ENCODE assay signal across 7 mouse cellular contexts in genomic region chr11:114789061-114789714, GRCm38 (mm10). TPM values are rescaled to one million over a fixed set of nuclear protein-coding genes. Genes with fewer than 3 reads are reported as not detected.
DNase-seq lines count a peak whose midpoint lies in the region; ATAC-seq and TF ChIP-seq lines count a peak whose summit lies in the region.

No protein-coding gene starts in this region.

- TF ChIP-seq CTCF in intestine, postnatal 0 days (IDR thresholded peaks at IDR 0.05; ENCODE audit: low read depth) = peak; percentile 96
- peak; percentile 94 for TF ChIP-seq CTCF in spleen, adult 2 months (IDR thresholded peaks at IDR 0.05; ENCODE audit: extremely low read depth, insufficient read depth, insufficient read length, insufficient replicate concordance)

- H3K36me3 ChIP-seq in intestine, postnatal 0 days (ENCODE audit: control insufficient read depth, insufficient read depth) = no peaks in the 10 kb centered on the region
- H3K36me3 ChIP-seq in limb, embryonic 14.5 days (ENCODE audit: control insufficient read depth, insufficient read depth, low read length) = no peaks in the 10 kb centered on the region
- H3K36me3 ChIP-seq in midbrain, embryonic 16.5 days (ENCODE audit: control insufficient read depth, insufficient read depth, low read length) = no peaks in the 10 kb centered on the region
- no peaks in the 10 kb centered on the region for H3K36me3 ChIP-seq in spleen, adult 2 months (ENCODE audit: control insufficient read depth, insufficient read depth, low read length)

- peaks cover 84% of the 10 kb centered on the region for H3K27me3 ChIP-seq in intestine, postnatal 0 days (replicated peaks; ENCODE audit: control insufficient read depth, insufficient read depth, low read length)
- H3K27me3 ChIP-seq in limb, embryonic 14.5 days (ENCODE audit: control insufficient read depth, insufficient read depth, low read length) = peaks cover 94% of the 10 kb centered on the region
- peaks cover 8% of the 10 kb centered on the region for H3K27me3 ChIP-seq in midbrain, embryonic 16.5 days (ENCODE audit: control insufficient read depth, insufficient read depth, low read depth, low read length)
- H3K27me3 ChIP-seq in spleen, adult 2 months (ENCODE audit: control insufficient read depth, insufficient read depth, low read length) = peaks cover 17% of the 10 kb centered on the region

- WGBS in intestine, postnatal 0 days = 13% methylated on average over 30 of the region's 30 CpGs
- 10% methylated on average over 30 of the region's 30 CpGs for WGBS in limb, embryonic 14.5 days
- WGBS in midbrain, embryonic 16.5 days = 14% methylated on average over 30 of the region's 30 CpGs
- WGBS in spleen, adult 2 months = 13% methylated on average over 30 of the region's 30 CpGs

- no peak overlapping the region for H3K27ac ChIP-seq in intestine, postnatal 0 days (ENCODE audit: low read depth, low read length)
- H3K27ac ChIP-seq in limb, embryonic 14.5 days (replicated peaks; ENCODE audit: low read depth, low read length) = no peak overlapping the region
- H3K27ac ChIP-seq in midbrain, embryonic 16.5 days (ENCODE audit: low read length) = no peak overlapping the region
- H3K27ac ChIP-seq in spleen, adult 2 months (ENCODE audit: insufficient read depth, low read length) = no peak overlapping the region

- peak; percentile 70 for ATAC-seq in granulocyte monocyte progenitor cell, adult 5-6 weeks (replicated peaks; ENCODE audit: poor library complexity, severe bottlenecking)
- ATAC-seq in intestine, postnatal 0 days = peak; percentile 49; the same call in 1 of the 2 replicates
- peak; percentile 67; the same call in 1 of the 2 replicates for ATAC-seq in limb, embryonic 14.5 days (ENCODE audit: low FRiP score, low read depth)
- 0 out of 2 replicates have a peak, but pooled peaks have one; percentile 19 for ATAC-seq in midbrain, embryonic 16.5 days

- TF ChIP-seq POLR2A in limb, embryonic 14.5 days (IDR thresholded peaks at IDR 0.05; ENCODE audit: borderline replicate concordance, extremely low read depth, insufficient read depth, insufficient read length) = no peak
- TF ChIP-seq POLR2A in spleen, adult 2 months (IDR thresholded peaks at IDR 0.05; ENCODE audit: low read depth, low read length) = no peak

- no peak overlapping the region for H3K9ac ChIP-seq in intestine, postnatal 0 days (ENCODE audit: low read depth, low read length)
- H3K9ac ChIP-seq in limb, embryonic 14.5 days (ENCODE audit: low read depth, low read length, severe bottlenecking) = no peak overlapping the region
- peak overlapping the region; percentile 42 for H3K9ac ChIP-seq in midbrain, embryonic 16.5 days (ENCODE audit: low read depth, low read length)

- peak overlapping the region; percentile 13; the same call in 1 of the 2 replicates for H3K4me2 ChIP-seq in intestine, postnatal 0 days (replicated peaks; ENCODE audit: low read depth)
- peak overlapping the region; percentile 24 for H3K4me2 ChIP-seq in limb, embryonic 14.5 days (replicated peaks; ENCODE audit: low read depth, low read length, severe bottlenecking)
- peak overlapping the region; percentile 51 for H3K4me2 ChIP-seq in midbrain, embryonic 16.5 days (ENCODE audit: low read length)

- no peaks in the 10 kb centered on the region for H3K4me1 ChIP-seq in intestine, postnatal 0 days (replicated peaks; ENCODE audit: control insufficient read depth, insufficient read depth, low read length)
- H3K4me1 ChIP-seq in limb, embryonic 14.5 days (ENCODE audit: control insufficient read depth, insufficient read depth, low read length) = peaks cover 4% of the 10 kb centered on the region; the same call in 1 of the 2 replicates
- H3K4me1 ChIP-seq in midbrain, embryonic 16.5 days (ENCODE audit: control insufficient read depth, insufficient read depth, low read length) = peaks cover 31% of the 10 kb centered on the region
- peaks cover 21% of the 10 kb centered on the region for H3K4me1 ChIP-seq in spleen, adult 2 months (ENCODE audit: control insufficient read depth, insufficient read depth, insufficient read length)

- peak; percentile 93 for DNase-seq in adrenal gland, postnatal 10 days
- DNase-seq in embryo, embryonic 11.5 days (ENCODE audit: low read depth, low spot score) = peak; percentile 70
- peak; percentile 71 for DNase-seq in limb, embryonic 14.5 days (ENCODE audit: low spot score)
- DNase-seq in spleen, adult 2 months (ENCODE audit: low read depth in 1 of 2, low spot score in 2 of 2) = peak in 1 of 2 experiments; percentile 77

- H3K9me3 ChIP-seq in intestine, postnatal 0 days (ENCODE audit: control insufficient read depth) = no peaks in the 10 kb centered on the region
- no peaks in the 10 kb centered on the region for H3K9me3 ChIP-seq in limb, embryonic 14.5 days (ENCODE audit: control insufficient read depth, low read length)
- H3K9me3 ChIP-seq in midbrain, embryonic 16.5 days (replicated peaks; ENCODE audit: control insufficient read depth, low read length, poor library complexity, severe bottlenecking) = no peaks in the 10 kb centered on the region

- H3K4me3 ChIP-seq in intestine, postnatal 0 days (ENCODE audit: low read depth, low read length) = no peak overlapping the region
- 0 out of 2 replicates have a peak overlapping the region, but pooled peaks have one; percentile 12 for H3K4me3 ChIP-seq in limb, embryonic 14.5 days (replicated peaks; ENCODE audit: low read length)
- no peak overlapping the region for H3K4me3 ChIP-seq in midbrain, embryonic 16.5 days (ENCODE audit: low read depth, low read length)
- no peak overlapping the region for H3K4me3 ChIP-seq in spleen, adult 2 months (ENCODE audit: extremely low read depth, insufficient read depth, insufficient read length)

RNA-seq across cellular contexts. Expression of gene Btbd17, which starts 6.6 kb away (rescaled TPM):
- under 1 TPM; 0.21 to 0.33 TPM for total RNA-seq in adrenal gland, postnatal 10 days (2021)
- 0.54 TPM in 1 of 2 replicates, not detected in the other for total RNA-seq in granulocyte monocyte progenitor cell, adult 5-6 weeks (2014; fragmentation: Nextera tagmentation)
- total RNA-seq in granulocyte monocyte progenitor cell, adult 5-6 weeks (2017) = not detected in 2 replicates
- 0.14 and 0.20 TPM in 2 replicates for polyA plus RNA-seq in intestine, postnatal 0 days (2015; fragmentation: Nextera tagmentation; extraction: Ambion mirVana)
- polyA plus RNA-seq in limb, embryonic 14.5 days (2012; rRNA removed) = 2.7 and 3.2 TPM in 2 replicates
- 1.00 and 1.4 TPM in 2 replicates for polyA plus RNA-seq in limb, embryonic 14.5 days (2014; fragmentation: Nextera tagmentation; extraction: Ambion mirVana)
- polyA plus RNA-seq in midbrain, embryonic 16.5 days (2015; fragmentation: Nextera tagmentation; extraction: Ambion mirVana) = 19.6 and 20.6 TPM in 2 replicates
- polyA plus RNA-seq in spleen, adult 2 months (2012; rRNA removed) = 0.14 and 0.18 TPM in 2 replicates

RNA-seq across cellular contexts. Expression of gene Gpr142, which starts 9.5 kb away (rescaled TPM):
- total RNA-seq in adrenal gland, postnatal 10 days (2021) = not detected
- total RNA-seq in granulocyte monocyte progenitor cell, adult 5-6 weeks (2014; fragmentation: Nextera tagmentation) = not detected in 2 replicates
- total RNA-seq in granulocyte monocyte progenitor cell, adult 5-6 weeks (2017) = not detected in 2 replicates
- polyA plus RNA-seq in intestine, postnatal 0 days (2015; fragmentation: Nextera tagmentation; extraction: Ambion mirVana) = not detected in 2 replicates
- 0.19 TPM in 1 of 2 replicates, not detected in the other for polyA plus RNA-seq in limb, embryonic 14.5 days (2012; rRNA removed)
- not detected in 2 replicates for polyA plus RNA-seq in limb, embryonic 14.5 days (2014; fragmentation: Nextera tagmentation; extraction: Ambion mirVana)
- polyA plus RNA-seq in midbrain, embryonic 16.5 days (2015; fragmentation: Nextera tagmentation; extraction: Ambion mirVana) = not detected in 2 replicates
- polyA plus RNA-seq in spleen, adult 2 months (2012; rRNA removed) = not detected in 2 replicates

RNA-seq across cellular contexts. Expression of gene Kif19a, which starts 24.0 kb away (rescaled TPM):
- total RNA-seq in adrenal gland, postnatal 10 days (2021) = 1 to 10 TPM in 1 of 2 experiments, under 1 TPM in 1; 0.67 to 1.1 TPM
- total RNA-seq in granulocyte monocyte progenitor cell, adult 5-6 weeks (2014; fragmentation: Nextera tagmentation) = 1.3 TPM in 1 of 2 replicates, not detected in the other
- not detected in 2 replicates for total RNA-seq in granulocyte monocyte progenitor cell, adult 5-6 weeks (2017)
- 0.21 and 0.67 TPM in 2 replicates for polyA plus RNA-seq in intestine, postnatal 0 days (2015; fragmentation: Nextera tagmentation; extraction: Ambion mirVana)
- polyA plus RNA-seq in limb, embryonic 14.5 days (2012; rRNA removed) = 0.93 and 1.1 TPM in 2 replicates
- polyA plus RNA-seq in limb, embryonic 14.5 days (2014; fragmentation: Nextera tagmentation; extraction: Ambion mirVana) = 0.17 and 0.39 TPM in 2 replicates
- 0.47 and 0.67 TPM in 2 replicates for polyA plus RNA-seq in midbrain, embryonic 16.5 days (2015; fragmentation: Nextera tagmentation; extraction: Ambion mirVana)
- polyA plus RNA-seq in spleen, adult 2 months (2012; rRNA removed) = 3.3 and 3.8 TPM in 2 replicates

Comparison
In these comparisons a context has a peak if more than half of its experiments do, and no peak if none do; other contexts are left out.
1. ATAC-seq: peak in every context shown above with its lines; median percentile 70 in granulocyte monocyte progenitor cell, adult 5-6 weeks; 67 in limb, embryonic 14.5 days; 49 in intestine, postnatal 0 days; 19 in midbrain, embryonic 16.5 days.